Mouse (Mus musculus) hindbrain, embryonic 16.5 days (tissue): ENCODE measurements around the gene Tctn3. TPM values are rescaled to one million over a fixed set of nuclear protein-coding genes. Genes with fewer than 3 reads are reported as not detected.
"Not testable (repeated sequence)": the region's sequence is repeated elsewhere in the genome, so short reads cannot be mapped to it uniquely, and the experiment has no call there.

Experiments used
- ATAC-seq: fragments of 200-750 bp; cut with Nextera tagmentation; 2 replicates; pipeline ENCODE4 v1.8.0; 2017; ENCODE audit warnings: moderate TSS enrichment, moderate library complexity
- H3K27ac ChIP-seq: fragments of 300-500 bp; sonication (generic); 2 replicates; pipeline ENCODE4 v1.5.1; 2014; ENCODE audit warnings: low read depth, mild to moderate bottlenecking, control low read depth, low read length, moderate library complexity
- H3K27me3 ChIP-seq: fragments of 300-500 bp; sonication (generic); replicated peaks from 2 replicates; pipeline ENCODE4 v1.6.1; 2014; ENCODE audit warnings: low read length; ENCODE audit not compliant: control insufficient read depth, insufficient read depth
- H3K36me3 ChIP-seq: fragments of 300-500 bp; sonication (generic); 2 replicates; pipeline ENCODE4 v1.6.1; 2014; ENCODE audit warnings: mild to moderate bottlenecking, low read length, moderate library complexity, mixed read lengths; ENCODE audit not compliant: control insufficient read depth, insufficient read depth
- H3K4me1 ChIP-seq: fragments of 300-500 bp; sonication (generic); 2 replicates; pipeline ENCODE4 v1.6.1; 2014; ENCODE audit warnings: low read depth, low read length; ENCODE audit not compliant: control insufficient read depth, insufficient read depth
- H3K4me2 ChIP-seq: fragments of 300-500 bp; sonication (generic); 2 replicates; pipeline ENCODE4 v1.6.1; 2014; ENCODE audit warnings: mild to moderate bottlenecking, low read length, control low read depth, moderate library complexity
- H3K4me3 ChIP-seq: fragments of 300-500 bp; sonication (generic); 2 replicates; pipeline ENCODE4 v1.5.1; 2014; ENCODE audit warnings: mild to moderate bottlenecking, low read length, control low read depth, moderate library complexity
- H3K9ac ChIP-seq: fragments of 300-500 bp; sonication (generic); 2 replicates; pipeline ENCODE4 v1.6.1; 2014; ENCODE audit warnings: low read depth, mild to moderate bottlenecking, control low read depth, low read length, moderate library complexity
- H3K9me3 ChIP-seq: fragments of 300-500 bp; sonication (generic); 2 replicates; pipeline ENCODE4 v1.6.1; 2014; ENCODE audit warnings: mild to moderate bottlenecking, low read length, moderate library complexity; ENCODE audit not compliant: control insufficient read depth
- WGBS: fragments of 180-500 bp; shearing (Covaris S2); extraction: QIAGEN DNeasy Blood & Tissue Kit; methylation state at CpG from one replicate; pipeline ENCODE4 v1.1.7; 2014; 5-methylcytosine and 5-hydroxymethylcytosine counted together
- polyA plus RNA-seq: library from polyadenylated mRNA; unstranded; fragments of >200 nt; fragmentation: Nextera tagmentation; extraction: Ambion mirVana; gene quantifications from 2 replicates; pipeline ENCODE4 v1.2.1, GENCODE M21; 2015

Gene Tctn3
- polyA plus RNA-seq, 1 experiment from 2014 or later = 14.8 TPM

DNA sequence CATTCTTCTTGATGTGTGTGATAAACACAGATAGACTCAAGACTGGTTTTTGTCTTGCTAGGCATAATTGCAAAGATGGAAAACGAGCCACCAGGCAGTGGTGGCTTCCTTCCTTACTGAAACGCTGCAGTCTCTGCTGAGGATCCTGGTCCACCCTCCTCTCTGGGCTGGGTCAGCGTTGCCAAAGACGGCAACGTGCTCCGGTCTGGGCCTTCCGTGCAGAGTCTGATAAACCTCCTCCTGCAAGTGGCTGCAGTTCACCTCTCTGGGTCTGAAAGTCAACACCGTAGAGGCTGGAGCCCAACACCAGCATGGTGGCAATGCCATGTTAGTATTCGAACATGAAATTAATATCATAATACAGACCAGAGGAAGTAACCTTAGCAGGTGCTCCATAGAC is 6.8 kb downstream of the Tctn3 start:
- H3K4me2 ChIP-seq = no peak overlapping the region
- 94% methylated on average over 9 of the region's 9 CpGs for WGBS
- no peaks in the 10 kb centered on the region for H3K9me3 ChIP-seq
- no peak overlapping the region for H3K27ac ChIP-seq
- no peak for ATAC-seq
- H3K36me3 ChIP-seq = peaks cover 19% of the 10 kb centered on the region
- H3K27me3 ChIP-seq = no peaks in the 10 kb centered on the region
- no peaks in the 10 kb centered on the region for H3K4me1 ChIP-seq
- H3K9ac ChIP-seq = no peak overlapping the region
- H3K4me3 ChIP-seq = no peak overlapping the region

- Histone ChIP-seq H3K9ac (no peak overlapping the region), H3K4me1 (no peaks in the 10 kb centered on the region), H3K27ac (no peak overlapping the region), H3K27me3 (no peaks in the 10 kb centered on the region), H3K4me2 (no peak overlapping the region), H3K9me3 (no peaks in the 10 kb centered on the region), H3K4me3 (no peak overlapping the region), H3K36me3 (peaks cover 6% of the 10 kb centered on the region)
- no peak for ATAC-seq
- 94% methylated on average over 3 of the region's 3 CpGs for WGBS
Measured at GRCm38 (mm10) chr19:40601870-40602269, 10.2 kb downstream of the Tctn3 start.

- not testable (repeated sequence) for H3K4me3 ChIP-seq, H3K9me3 ChIP-seq, H3K36me3 ChIP-seq, H3K9ac ChIP-seq, H3K27ac ChIP-seq, ATAC-seq, H3K4me2 ChIP-seq, H3K27me3 ChIP-seq, H3K4me1 ChIP-seq
- 93% methylated on average over 5 of the region's 5 CpGs for WGBS
Measured at GRCm38 (mm10) chr19:40600846-40601245, 11.2 kb downstream of the Tctn3 start.

DNA sequence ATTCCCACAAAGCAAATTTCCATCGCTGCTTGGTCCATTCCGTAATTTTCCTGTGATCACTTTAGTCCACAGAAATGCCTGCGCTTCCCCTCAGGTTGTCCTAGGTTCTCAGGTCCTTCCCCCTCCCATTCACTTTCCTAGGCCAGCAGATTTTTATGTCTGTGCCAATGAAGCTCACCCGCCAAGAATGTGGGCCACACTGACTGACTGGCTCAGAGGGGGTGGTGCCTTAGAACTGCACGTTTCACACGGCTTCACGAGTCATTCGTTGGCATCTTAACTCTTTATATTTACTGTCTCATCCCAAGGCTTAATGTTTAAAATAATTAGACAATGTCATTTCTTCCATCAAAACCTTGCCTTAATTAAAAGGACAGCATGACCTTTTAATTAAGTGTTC is 16.2 kb downstream of the Tctn3 start:
- H3K9me3 ChIP-seq = no peaks in the 10 kb centered on the region
- no peak overlapping the region for H3K9ac ChIP-seq
- H3K27ac ChIP-seq = no peak overlapping the region
- peaks cover 5% of the 10 kb centered on the region; the same call in 1 of the 2 replicates for H3K36me3 ChIP-seq
- no peak overlapping the region for H3K4me2 ChIP-seq
- H3K4me3 ChIP-seq = no peak overlapping the region
- H3K4me1 ChIP-seq = no peaks in the 10 kb centered on the region
- ATAC-seq = no peak
- H3K27me3 ChIP-seq = no peaks in the 10 kb centered on the region
- 86% methylated on average over 8 of the region's 8 CpGs for WGBS

DNA sequence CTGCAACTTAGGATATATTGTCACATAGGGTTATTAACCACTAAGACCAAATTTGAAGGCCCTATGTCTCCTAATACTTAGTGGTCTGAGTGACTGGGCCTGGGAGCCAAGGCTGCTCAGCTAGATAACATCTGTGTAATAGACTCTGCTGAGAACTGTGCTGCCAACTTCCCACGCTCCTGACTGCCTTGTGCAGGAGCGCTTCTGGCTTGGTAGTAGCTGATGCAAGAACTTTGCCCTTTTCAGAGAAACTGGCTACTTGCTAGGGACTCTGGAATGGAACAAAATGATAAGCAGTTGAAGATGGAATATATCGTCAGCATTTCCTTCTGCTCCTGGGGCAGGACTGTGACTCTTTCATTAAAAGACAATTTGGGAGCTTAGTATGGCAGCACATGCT is 16.8 kb downstream of the Tctn3 start:
- Histone ChIP-seq H3K4me2 (no peak overlapping the region), H3K4me3 (no peak overlapping the region), H3K27me3 (no peaks in the 10 kb centered on the region), H3K4me1 (no peaks in the 10 kb centered on the region), H3K9ac (no peak overlapping the region), H3K36me3 (peaks cover 5% of the 10 kb centered on the region; the same call in 1 of the 2 replicates), H3K9me3 (no peaks in the 10 kb centered on the region), H3K27ac (no peak overlapping the region)
- ATAC-seq = no peak
- WGBS = 93% methylated on average over 3 of the region's 3 CpGs

DNA sequence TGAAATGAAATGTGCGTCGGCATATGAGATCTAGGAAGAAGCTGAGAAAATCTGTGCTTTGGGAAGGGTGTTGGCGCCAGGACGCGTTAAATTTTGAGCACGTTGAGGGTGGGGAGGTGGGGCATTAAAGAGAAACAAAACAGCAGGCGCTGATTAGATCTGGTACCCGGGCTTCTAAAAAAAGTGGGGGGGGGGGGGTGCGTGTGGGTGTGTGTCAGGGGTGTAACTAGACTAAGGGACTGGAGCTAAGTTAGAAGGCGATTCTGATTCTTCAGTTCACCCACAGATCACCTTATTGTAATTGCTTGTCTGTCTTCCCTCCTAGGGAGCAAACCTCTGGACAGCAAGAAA is 22.5 kb downstream of the Tctn3 start:
- Histone ChIP-seq H3K36me3 (peaks cover 5% of the 10 kb centered on the region; the same call in 1 of the 2 replicates), H3K4me3 (peak overlapping the region; percentile 94), H3K4me1 (peaks cover 13% of the 10 kb centered on the region), H3K9me3 (no peaks in the 10 kb centered on the region), H3K4me2 (peak overlapping the region; percentile 70), H3K27me3 (no peaks in the 10 kb centered on the region), H3K27ac (peak overlapping the region; percentile 53; the same call in 1 of the 2 replicates), H3K9ac (peak overlapping the region; percentile 59; the same call in 1 of the 2 replicates)
- 0 out of 2 replicates have a peak, but pooled peaks have one; percentile 0 for ATAC-seq
- WGBS = 2% methylated on average over 9 of the region's 10 CpGs

DNA sequence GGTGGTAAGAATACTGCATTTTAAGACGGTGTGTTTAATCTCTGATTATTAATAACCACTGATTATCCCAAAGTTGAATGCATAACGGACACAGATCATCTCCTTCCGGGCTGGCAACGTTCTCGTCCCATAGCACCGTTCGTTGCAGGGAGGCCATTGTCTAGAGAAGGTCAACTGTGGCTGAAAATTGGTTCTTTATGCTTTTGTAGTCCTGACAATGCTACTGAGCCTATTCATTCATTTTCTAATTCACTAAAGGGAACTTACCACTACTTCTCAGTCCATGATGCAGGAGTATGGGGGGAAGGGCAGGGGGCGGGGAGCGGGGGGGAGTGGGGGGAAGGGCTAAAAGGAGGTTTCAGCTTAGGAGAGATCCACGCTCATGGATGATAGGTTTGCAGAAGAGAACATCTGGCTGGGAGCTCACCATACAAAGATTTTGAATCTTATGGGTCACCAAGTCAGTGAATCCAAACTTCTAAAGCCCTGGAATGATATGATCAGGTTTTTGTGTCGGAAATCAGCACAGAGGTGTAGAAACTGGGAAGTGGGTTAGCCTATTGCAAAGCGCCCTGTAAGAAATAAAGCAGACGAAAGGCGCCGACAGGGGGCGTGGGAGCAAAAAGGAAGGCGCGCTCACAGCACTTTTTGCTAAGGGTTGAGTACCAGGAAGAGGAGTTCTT is 23.0 kb downstream of the Tctn3 start:
- Histone ChIP-seq H3K9me3 (no peaks in the 10 kb centered on the region), H3K4me2 (peak overlapping the region; percentile 70), H3K4me1 (peaks cover 13% of the 10 kb centered on the region), H3K9ac (peak overlapping the region; percentile 89), H3K36me3 (0 out of 2 replicates have a peak, but pooled peaks cover 3% of the 10 kb centered on the region), H3K4me3 (peak overlapping the region; percentile 94), H3K27ac (peak overlapping the region; percentile 53), H3K27me3 (no peaks in the 10 kb centered on the region)
- WGBS = 0% methylated on average over 18 of the region's 18 CpGs
- ATAC-seq = peak; percentile 73

DNA sequence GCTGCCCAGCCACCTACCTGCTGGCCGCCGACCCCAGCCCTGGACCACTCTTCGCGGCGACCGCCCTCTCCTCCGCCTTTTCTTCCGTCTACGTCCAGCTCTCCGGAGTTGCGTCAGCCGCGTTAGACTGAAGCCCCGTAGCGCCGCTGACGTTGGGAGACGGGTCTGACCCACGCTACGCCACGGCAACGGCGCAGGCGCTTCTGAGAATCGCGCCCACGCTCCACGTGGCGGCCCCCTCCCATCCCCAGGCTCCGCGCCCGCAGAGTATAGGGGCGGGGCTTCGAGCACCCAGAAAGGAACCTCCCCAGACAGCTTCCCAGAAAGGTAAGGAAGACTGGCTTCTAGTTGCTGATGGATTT is 23.8 kb downstream of the Tctn3 start, which contains the start of gene Aldh18a1:
Aldh18a1 (minus strand) TSS at position 171 of the 362 bp plus-strand sequence.
- peaks cover 13% of the 10 kb centered on the region for H3K4me1 ChIP-seq
- ATAC-seq = peak; percentile 93
- peak within 1 kb of the TSS; percentile 89 for H3K9ac ChIP-seq
- H3K27me3 ChIP-seq = no peaks in the 10 kb centered on the region
- peak within 1 kb of the TSS; percentile 94 for H3K4me3 ChIP-seq
- 0 out of 2 replicates have a peak, but pooled peaks cover 3% of the 10 kb centered on the region for H3K36me3 ChIP-seq
- WGBS = 0% methylated on average over 34 of the region's 34 CpGs
- H3K27ac ChIP-seq = peak within 1 kb of the TSS; percentile 77
- no peaks in the 10 kb centered on the region for H3K9me3 ChIP-seq
- peak within 1 kb of the TSS; percentile 70 for H3K4me2 ChIP-seq

GRCm38 (mm10) chr19:40587491-40588292 is 24.3 kb downstream of the Tctn3 start:
- peak; percentile 76 for ATAC-seq
- Histone ChIP-seq H3K4me3 (peak overlapping the region; percentile 94), H3K9ac (peak overlapping the region; percentile 89), H3K36me3 (0 out of 2 replicates have a peak, but pooled peaks cover 3% of the 10 kb centered on the region), H3K4me1 (peaks cover 13% of the 10 kb centered on the region), H3K4me2 (peak overlapping the region; percentile 70), H3K9me3 (no peaks in the 10 kb centered on the region), H3K27ac (peak overlapping the region; percentile 77), H3K27me3 (no peaks in the 10 kb centered on the region)
- 4% methylated on average over 28 of the region's 30 CpGs for WGBS
